Mouse (Mus musculus) hindbrain, embryonic 14.5 days (tissue): ENCODE measurements around the gene Arid5a. TPM values are rescaled to one million over a fixed set of nuclear protein-coding genes. Genes with fewer than 3 reads are reported as not detected.
A peak's percentile ranks its signal among the peaks of the same experiment; 100 is the strongest.

Source experiments
- ATAC-seq: fragments of 200-750 bp; cut with Nextera tagmentation; 2 replicates; pipeline ENCODE4 v1.8.0; 2017; ENCODE audit warnings: moderate number of reproducible peaks, mild to moderate bottlenecking, moderate TSS enrichment, moderate library complexity; ENCODE audit not compliant: low FRiP score
- DNase-seq: peaks from one replicate; pipeline ENCODE4 v3.0.0-alpha.2; 2015; ENCODE audit warnings: low spot score
- H3K27ac ChIP-seq: fragments of 300-500 bp; sonication (generic); 2 replicates; pipeline ENCODE4 v1.5.1; 2014; ENCODE audit warnings: mild to moderate bottlenecking, moderate library complexity
- H3K27me3 ChIP-seq: fragments of 300-500 bp; sonication (generic); 2 replicates; pipeline ENCODE4 v1.6.1; 2014; ENCODE audit warnings: mild to moderate bottlenecking, low read length, mixed read lengths; ENCODE audit not compliant: control insufficient read depth, insufficient read depth
- H3K36me3 ChIP-seq: fragments of 300-500 bp; sonication (generic); replicated peaks from 2 replicates; pipeline ENCODE4 v1.6.1; 2014; ENCODE audit not compliant: control insufficient read depth, insufficient read depth
- H3K4me1 ChIP-seq: fragments of 300-500 bp; sonication (generic); replicated peaks from 2 replicates; pipeline ENCODE4 v1.6.1; 2014; ENCODE audit warnings: antibody characterized with exemption, low read length, mixed read lengths; ENCODE audit not compliant: control insufficient read depth, insufficient read depth
- H3K4me2 ChIP-seq: fragments of 300-500 bp; sonication (generic); replicated peaks from 2 replicates; pipeline ENCODE4 v1.6.1; 2014; ENCODE audit warnings: mild to moderate bottlenecking, moderate library complexity
- H3K4me3 ChIP-seq: fragments of 300-500 bp; sonication (generic); replicated peaks from 2 replicates; pipeline ENCODE4 v1.5.1; 2014; ENCODE audit warnings: mild to moderate bottlenecking, low read length
- H3K9ac ChIP-seq: fragments of 300-500 bp; sonication (generic); 2 replicates; pipeline ENCODE4 v1.6.1; 2014
- H3K9me3 ChIP-seq: fragments of 300-500 bp; sonication (generic); 2 replicates; pipeline ENCODE4 v1.6.1; 2016; ENCODE audit warnings: low read length; ENCODE audit not compliant: control insufficient read depth
- WGBS: fragments of 180-500 bp; shearing (Covaris S2); extraction: QIAGEN DNeasy Blood & Tissue Kit; methylation state at CpG from one replicate; pipeline ENCODE4 v1.1.7; 2014; 5-methylcytosine and 5-hydroxymethylcytosine counted together
- polyA plus RNA-seq: library from polyadenylated mRNA; unstranded; fragments of >200 nt; fragmentation: Nextera tagmentation; extraction: Ambion mirVana; gene quantifications from 2 replicates; pipeline ENCODE4 v1.2.1, GENCODE M21; 2014

Gene Arid5a
- polyA plus RNA-seq, 1 experiment from 2014 or later, result 4.3 TPM

GRCm38 (mm10) chr1:36314959-36315775, 7.6 kb downstream of the Arid5a start:
- ATAC-seq (no peak), DNase-seq (no peak)
- H3K27ac ChIP-seq, result no peak overlapping the region
- no peak overlapping the region for H3K4me2 ChIP-seq
- H3K9me3 ChIP-seq, result no peaks in the 10 kb centered on the region
- 0 out of 2 replicates have a peak, but pooled peaks cover 1% of the 10 kb centered on the region for H3K27me3 ChIP-seq
- H3K36me3 ChIP-seq, result no peaks in the 10 kb centered on the region
- H3K4me1 ChIP-seq, result no peaks in the 10 kb centered on the region
- WGBS, result 90% methylated on average over 11 of the region's 11 CpGs
- no peak overlapping the region for H3K9ac ChIP-seq
- H3K4me3 ChIP-seq, result no peak overlapping the region

- no peak overlapping the region for H3K27ac ChIP-seq
- no peak overlapping the region for H3K4me2 ChIP-seq
- WGBS, result 85% methylated on average over 2 of the region's 2 CpGs
- no peak overlapping the region for H3K9ac ChIP-seq
- H3K4me3 ChIP-seq, result no peak overlapping the region
- H3K36me3 ChIP-seq, result no peaks in the 10 kb centered on the region; the same call in 1 of the 2 replicates
- no peaks in the 10 kb centered on the region for H3K4me1 ChIP-seq
- H3K27me3 ChIP-seq, result no peaks in the 10 kb centered on the region
- DNase-seq (no peak), ATAC-seq (no peak)
- no peaks in the 10 kb centered on the region for H3K9me3 ChIP-seq
Observed at GRCm38 (mm10) chr1:36315776-36316100, 8.2 kb downstream of the Arid5a start.

- 92% methylated on average over 2 of the region's 2 CpGs for WGBS
Observed at GRCm38 (mm10) chr1:36321164-36321563, 13.6 kb downstream of the Arid5a start.

GRCm38 (mm10) chr1:36321829-36322573, 14.5 kb downstream of the Arid5a start:
- H3K9ac ChIP-seq, result no peak overlapping the region
- H3K4me1 ChIP-seq, result no peaks in the 10 kb centered on the region
- no peaks in the 10 kb centered on the region for H3K9me3 ChIP-seq
- H3K4me3 ChIP-seq, result no peak overlapping the region
- H3K27me3 ChIP-seq, result no peaks in the 10 kb centered on the region
- H3K4me2 ChIP-seq, result no peak overlapping the region
- no peak for ATAC-seq
- DNase-seq, result no peak
- H3K27ac ChIP-seq, result no peak overlapping the region
- H3K36me3 ChIP-seq, result peaks cover 3% of the 10 kb centered on the region; the same call in 1 of the 2 replicates
- 79% methylated on average over 11 of the region's 11 CpGs for WGBS

More at GRCm38 (mm10) chr1:36321164-36321563, 13.6 kb downstream of the Arid5a start:
- Histone ChIP-seq H3K36me3 (peaks cover 3% of the 10 kb centered on the region; the same call in 1 of the 2 replicates), H3K4me1 (no peaks in the 10 kb centered on the region), H3K4me2 (no peak overlapping the region), H3K4me3 (no peak overlapping the region), H3K27me3 (no peaks in the 10 kb centered on the region), H3K9me3 (no peaks in the 10 kb centered on the region), H3K9ac (no peak overlapping the region), H3K27ac (no peak overlapping the region)
- DNase-seq (no peak), ATAC-seq (no peak)

GRCm38 (mm10) chr1:36323076-36323475, 15.5 kb downstream of the Arid5a start:
- no peaks in the 10 kb centered on the region for H3K9me3 ChIP-seq
- H3K27me3 ChIP-seq, result no peaks in the 10 kb centered on the region
- ATAC-seq (no peak), DNase-seq (no peak)
- no peak overlapping the region for H3K4me2 ChIP-seq
- no peaks in the 10 kb centered on the region for H3K4me1 ChIP-seq
- no peak overlapping the region for H3K9ac ChIP-seq
- H3K27ac ChIP-seq, result no peak overlapping the region
- H3K4me3 ChIP-seq, result no peak overlapping the region
- peaks cover 3% of the 10 kb centered on the region; the same call in 1 of the 2 replicates for H3K36me3 ChIP-seq
- WGBS, result 83% methylated on average over 9 of the region's 9 CpGs

GRCm38 (mm10) chr1:36323746-36324448, 16.4 kb downstream of the Arid5a start:
- Histone ChIP-seq H3K27me3 (no peaks in the 10 kb centered on the region), H3K36me3 (peaks cover 3% of the 10 kb centered on the region; the same call in 1 of the 2 replicates), H3K4me2 (no peak overlapping the region), H3K4me1 (no peaks in the 10 kb centered on the region), H3K9me3 (no peaks in the 10 kb centered on the region), H3K4me3 (no peak overlapping the region), H3K27ac (no peak overlapping the region), H3K9ac (no peak overlapping the region)
- WGBS, result 55% methylated on average over 8 of the region's 8 CpGs
- DNase-seq (no peak), ATAC-seq (peak; percentile 42; the same call in 1 of the 2 replicates)

GRCm38 (mm10) chr1:36325900-36326321, 18.4 kb downstream of the Arid5a start:
- no peak for DNase-seq
- H3K9ac ChIP-seq, result no peak overlapping the region
- H3K36me3 ChIP-seq, result peaks cover 14% of the 10 kb centered on the region
- WGBS, result 93% methylated on average over 2 of the region's 2 CpGs
- no peaks in the 10 kb centered on the region for H3K4me1 ChIP-seq
- no peaks in the 10 kb centered on the region for H3K27me3 ChIP-seq
- no peak for ATAC-seq
- H3K9me3 ChIP-seq, result no peaks in the 10 kb centered on the region
- no peak overlapping the region for H3K4me2 ChIP-seq
- no peak overlapping the region for H3K27ac ChIP-seq
- H3K4me3 ChIP-seq, result no peak overlapping the region

GRCm38 (mm10) chr1:36326815-36327214, 19.3 kb downstream of the Arid5a start:
- H3K9me3 ChIP-seq, result no peaks in the 10 kb centered on the region
- no peaks in the 10 kb centered on the region for H3K27me3 ChIP-seq
- no peak overlapping the region for H3K4me3 ChIP-seq
- ATAC-seq (no peak), DNase-seq (no peak)
- H3K4me2 ChIP-seq, result no peak overlapping the region
- peaks cover 20% of the 10 kb centered on the region for H3K36me3 ChIP-seq
- H3K27ac ChIP-seq, result no peak overlapping the region
- H3K9ac ChIP-seq, result no peak overlapping the region
- 93% methylated on average over 2 of the region's 2 CpGs for WGBS
- no peaks in the 10 kb centered on the region for H3K4me1 ChIP-seq

- no peak for DNase-seq
- Histone ChIP-seq H3K4me2 (no peak overlapping the region), H3K27ac (no peak overlapping the region), H3K9ac (no peak overlapping the region), H3K4me3 (no peak overlapping the region), H3K9me3 (no peaks in the 10 kb centered on the region), H3K4me1 (no peaks in the 10 kb centered on the region), H3K27me3 (no peaks in the 10 kb centered on the region), H3K36me3 (peaks cover 42% of the 10 kb centered on the region)
- 77% methylated on average over 6 of the region's 6 CpGs for WGBS
- ATAC-seq, result no peak
Observed at GRCm38 (mm10) chr1:36331743-36332142, 24.2 kb downstream of the Arid5a start.
